Mouse (Mus musculus): ENCODE measurements at regions not wholly inside any gene's neighbourhood (a gene's known extent, or its start where the extent isn't known, plus 50 kb on each side); places are given as distances from the start of the nearest gene placed in this dataset.
A peak's percentile ranks its signal among the peaks of the same experiment; 100 is the strongest.

GRCm38 (mm10) chrX:11801208-11801607 is 358.9 kb downstream of the Bcor start:
- DNase-seq, result no peak

DNA sequence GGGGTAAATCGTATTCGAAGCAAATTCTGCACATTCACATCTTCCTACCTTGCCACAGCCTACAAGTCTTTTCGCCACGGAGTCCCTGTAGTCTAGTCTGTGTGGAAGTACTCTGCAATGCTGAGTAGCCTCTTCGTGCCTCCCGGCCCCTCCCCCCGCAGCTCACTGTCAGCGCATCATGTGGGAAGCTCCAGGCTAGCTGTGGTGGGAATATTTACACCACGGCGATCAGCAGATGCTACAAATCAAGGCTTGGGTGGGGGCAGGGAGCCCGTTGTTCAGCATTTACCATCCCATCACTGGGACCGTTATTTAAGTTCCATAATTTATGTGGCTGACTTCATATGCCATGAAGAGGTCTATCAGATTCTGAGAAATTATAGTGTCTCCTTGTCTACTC is 358.5 kb downstream of the Bcor start:
- no peak for DNase-seq

- peak; percentile 57 for DNase-seq
Measured at GRCm38 (mm10) chrX:11802074-11802899, 357.9 kb downstream of the Bcor start.

- peak; percentile 28 for DNase-seq
Measured at GRCm38 (mm10) chrX:11803239-11803638, 356.9 kb downstream of the Bcor start.

GRCm38 (mm10) chrX:11806896-11807252 is 353.3 kb downstream of the Bcor start:
- no peak for DNase-seq

- peak; percentile 54 for DNase-seq
Measured at GRCm38 (mm10) chrX:11807253-11807882, 352.8 kb downstream of the Bcor start.

DNA sequence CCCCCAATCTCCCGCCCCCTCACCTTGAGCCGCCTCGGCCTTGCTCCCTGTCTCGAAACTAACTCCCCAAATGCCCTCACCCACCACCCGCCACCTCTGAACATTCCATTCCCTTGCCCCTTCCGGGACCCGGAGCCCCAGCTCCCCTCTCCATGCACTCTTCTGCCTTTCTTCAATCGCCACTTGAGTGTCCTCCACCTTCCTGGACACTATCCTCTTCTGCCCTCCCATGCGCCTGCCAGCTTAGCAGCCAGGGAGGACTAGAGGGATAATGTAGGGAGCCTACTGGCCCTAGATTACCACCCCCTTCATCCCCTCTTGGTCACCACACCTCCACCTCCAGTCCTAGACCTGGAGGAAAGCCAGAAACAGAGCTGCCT is 352.3 kb downstream of the Bcor start:
- DNase-seq, result no peak

- DNase-seq, result no peak
Measured at GRCm38 (mm10) chrX:11808911-11809310, 351.2 kb downstream of the Bcor start.

- no peak for DNase-seq
Measured at GRCm38 (mm10) chrX:11814861-11815260, 345.3 kb downstream of the Bcor start.

- DNase-seq, result no peak
Measured at GRCm38 (mm10) chrX:11815864-11816263, 344.3 kb downstream of the Bcor start.

- no peak for DNase-seq
Measured at GRCm38 (mm10) chrX:11818634-11819033, 341.5 kb downstream of the Bcor start.

GRCm38 (mm10) chrX:11821165-11821564 is 339.0 kb downstream of the Bcor start:
- DNase-seq, result no peak

GRCm38 (mm10) chrX:11821880-11822768 is 338.0 kb downstream of the Bcor start:
- no peak for DNase-seq

GRCm38 (mm10) chrX:11825948-11826347 is 334.2 kb downstream of the Bcor start:
- DNase-seq, result no peak

GRCm38 (mm10) chrX:11826737-11827408 is 333.3 kb downstream of the Bcor start:
- no peak for DNase-seq

DNA sequence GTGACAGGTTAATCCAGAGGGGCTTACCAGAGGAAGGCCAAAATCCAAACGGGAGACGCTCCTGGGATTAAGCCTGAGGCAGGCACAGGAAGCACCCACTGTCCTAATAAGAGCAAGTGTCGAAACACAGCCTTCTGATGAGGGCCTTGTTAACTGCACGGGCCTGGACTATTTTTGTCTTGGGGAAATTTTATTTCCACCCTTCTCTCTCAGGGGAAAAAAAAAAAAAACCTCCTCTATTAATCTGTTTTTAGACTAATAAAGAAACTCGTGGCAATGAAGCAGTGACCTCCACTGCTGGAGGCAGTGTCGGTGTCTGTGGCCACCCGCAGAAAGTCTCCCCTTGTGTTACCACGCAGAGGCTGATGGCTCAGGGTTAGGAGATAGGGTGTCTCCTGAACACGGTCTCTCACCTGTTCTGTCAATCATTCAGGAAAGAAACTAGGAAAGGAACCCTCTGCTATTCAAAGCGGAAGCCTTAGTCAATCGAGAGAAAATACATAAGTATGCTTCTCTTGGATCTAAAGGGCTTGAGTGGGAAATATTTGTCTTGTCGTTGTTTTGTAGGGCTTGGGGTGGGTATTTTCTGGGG is 330.6 kb downstream of the Bcor start:
- no peak for DNase-seq

DNA sequence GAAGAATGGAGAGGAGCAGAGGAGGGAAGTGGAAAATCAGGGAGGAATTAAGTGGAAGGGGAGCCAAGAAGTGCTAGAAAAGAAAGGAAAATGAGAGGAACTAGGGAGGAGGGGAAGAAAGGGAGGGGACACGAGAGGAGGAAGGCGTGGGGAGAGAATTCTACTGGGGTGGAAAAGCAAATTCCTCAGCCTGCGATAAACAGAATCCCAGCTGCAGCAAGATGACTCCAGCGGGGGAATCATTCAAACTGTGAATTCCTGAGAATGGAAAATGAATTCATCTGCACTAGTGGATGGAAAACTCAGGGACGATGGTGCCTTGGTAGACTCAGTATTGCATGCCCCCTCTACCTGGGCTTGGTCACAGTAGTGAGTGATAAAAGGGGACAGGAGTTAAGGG is 322.6 kb downstream of the Bcor start:
- DNase-seq, result no peak

DNA sequence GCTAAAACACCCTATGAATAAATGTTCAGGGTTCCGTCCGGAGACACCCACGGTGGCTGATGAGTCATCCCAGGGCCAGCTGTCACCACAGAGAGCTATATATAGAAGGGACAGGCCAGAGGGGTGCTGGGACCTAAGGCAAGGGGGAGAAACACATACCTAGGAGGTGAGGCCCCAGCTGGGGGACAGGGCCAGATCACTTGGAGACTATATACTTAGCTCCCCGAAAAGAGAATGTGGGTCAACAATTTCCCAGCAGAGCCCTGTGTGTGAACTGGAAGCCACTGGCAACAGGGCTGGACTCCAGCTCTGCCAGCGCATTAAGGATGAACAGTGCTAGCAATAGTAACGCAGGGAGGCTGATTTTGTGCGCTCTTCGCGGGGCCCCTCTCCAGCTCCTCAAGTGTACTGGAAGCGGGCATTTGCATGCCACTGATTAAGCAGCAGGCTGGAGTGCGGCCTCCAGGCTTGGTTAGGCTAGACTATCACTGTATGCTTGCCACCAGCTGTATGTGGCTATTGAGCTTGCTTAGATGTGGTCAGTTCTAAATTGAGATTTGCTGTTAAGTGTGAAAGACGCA is 320.4 kb downstream of the Bcor start:
- DNase-seq, result peak; percentile 63

- DNase-seq, result peak; percentile 41
Measured at GRCm38 (mm10) chrX:11840319-11841035, 319.7 kb downstream of the Bcor start.

GRCm38 (mm10) chrX:11845566-11845965 is 314.6 kb downstream of the Bcor start:
- DNase-seq, result no peak

GRCm38 (mm10) chrX:11855910-11856309 is 304.2 kb downstream of the Bcor start:
- no peak for DNase-seq

Data from heart, postnatal 4 days (tissue).